Mouse (Mus musculus) ZHBTc4 (cell line): Measurements from ENCODE around the gene Psrc1.

Experiments
- DNase-seq: peaks from one replicate; pipeline ENCODE4 v3.0.0-alpha.2; 2011; ENCODE audit warnings: low read depth, low spot score

Gene Psrc1

DNA sequence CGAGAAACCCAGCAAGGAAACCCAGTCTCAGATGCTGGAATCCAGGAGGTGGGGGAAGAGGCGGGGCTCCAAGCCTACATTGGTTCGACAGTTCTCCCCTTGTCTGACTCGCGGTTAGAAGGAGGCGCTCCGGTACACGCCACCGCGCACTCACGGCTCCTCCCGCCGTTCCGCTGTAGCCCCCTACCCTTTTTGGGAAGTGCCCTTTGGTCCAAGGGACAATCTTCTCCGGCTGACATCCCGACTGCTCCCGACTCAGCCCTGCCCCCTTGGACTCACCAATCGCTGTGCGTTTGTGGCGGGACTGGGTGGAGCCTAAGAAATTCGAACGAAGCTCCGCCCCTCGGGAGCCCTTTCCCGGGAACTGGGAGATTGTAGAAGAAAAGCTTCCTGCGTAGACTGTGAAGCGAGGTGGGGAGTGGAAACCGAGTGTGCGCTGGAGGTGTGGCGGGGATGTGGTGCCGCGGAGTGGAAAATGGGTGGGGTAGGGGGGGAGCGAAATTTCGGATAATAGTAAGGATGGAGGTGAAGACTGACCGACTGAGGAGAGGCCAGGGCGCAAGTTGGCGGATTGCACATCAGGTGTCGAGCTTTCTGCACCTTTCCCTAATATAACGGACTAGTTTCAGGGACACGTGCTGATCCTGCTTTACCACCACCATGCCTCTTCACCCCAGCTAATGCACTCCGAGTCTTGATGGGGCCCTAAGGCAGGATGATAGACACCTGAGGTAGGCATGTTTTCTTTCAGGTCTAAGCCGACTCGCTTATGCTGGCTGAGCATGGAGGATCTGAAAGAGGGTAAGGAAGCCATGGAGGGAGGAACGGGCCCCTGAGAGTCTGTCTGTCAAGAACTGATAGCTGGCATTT lies at the start of gene Psrc1:
Psrc1 (plus strand) TSS at position 355 of the 870 bp plus-strand sequence.
- DNase-seq = peak; percentile 95

DNA sequence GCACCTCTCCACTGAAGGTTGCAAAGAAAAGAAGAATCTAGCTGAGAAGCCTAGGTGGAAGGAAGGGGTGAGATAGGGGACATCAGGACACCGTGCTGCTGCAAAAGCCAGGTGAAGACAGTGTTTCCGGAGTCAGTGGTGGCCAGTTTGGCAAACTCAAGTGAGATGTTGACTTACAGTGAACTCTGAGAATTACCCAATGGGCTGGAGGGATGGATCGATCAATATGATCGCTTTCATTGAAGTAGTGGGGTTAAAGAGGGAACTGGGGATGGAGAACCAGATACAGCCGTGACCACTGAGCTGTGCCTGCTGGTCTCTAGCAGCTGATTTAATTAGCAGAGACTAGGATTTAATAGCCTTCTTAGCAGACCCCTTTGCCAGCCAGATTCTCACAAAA lies 46.8 kb upstream of the Psrc1 start:
- no peak for DNase-seq

DNA sequence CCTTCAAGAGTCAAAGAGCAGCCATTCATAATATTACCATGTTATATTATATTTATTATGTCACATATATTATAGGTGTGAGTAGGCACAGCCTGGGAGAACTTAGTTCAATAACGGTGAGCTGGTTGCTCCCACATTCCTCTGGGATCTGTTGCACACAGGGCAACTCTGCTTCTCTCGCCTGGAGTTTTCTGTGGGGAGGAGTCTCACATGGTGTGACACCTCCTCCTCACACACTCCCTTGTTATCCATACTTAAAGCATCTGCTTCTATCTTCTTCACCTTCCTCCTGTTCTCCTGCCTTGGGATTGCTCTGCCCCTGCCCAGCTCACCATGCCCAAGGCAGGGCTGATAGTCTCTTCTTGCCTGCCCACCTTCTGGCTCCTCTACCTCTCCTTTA lies 42.6 kb upstream of the Psrc1 start:
- DNase-seq = no peak

DNA sequence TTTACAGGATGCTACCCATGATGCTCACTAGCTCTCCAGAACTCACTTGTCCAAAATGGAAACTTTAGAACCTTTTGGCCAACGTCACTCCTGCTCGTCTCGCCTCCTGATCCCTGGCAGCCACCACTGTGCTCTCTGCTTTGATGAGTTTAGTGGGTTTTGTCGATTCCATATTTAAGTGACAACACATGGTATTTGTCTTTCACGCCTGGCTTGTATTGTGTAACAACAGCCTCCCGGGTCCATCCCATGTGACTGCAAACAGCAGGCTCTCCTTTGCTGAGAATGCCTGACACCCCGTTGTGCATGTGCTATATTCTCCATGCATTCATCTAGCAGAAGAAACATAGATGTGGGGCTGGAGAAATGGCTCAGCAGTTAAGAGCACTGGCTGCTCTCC lies 41.5 kb upstream of the Psrc1 start:
- DNase-seq = no peak

DNA sequence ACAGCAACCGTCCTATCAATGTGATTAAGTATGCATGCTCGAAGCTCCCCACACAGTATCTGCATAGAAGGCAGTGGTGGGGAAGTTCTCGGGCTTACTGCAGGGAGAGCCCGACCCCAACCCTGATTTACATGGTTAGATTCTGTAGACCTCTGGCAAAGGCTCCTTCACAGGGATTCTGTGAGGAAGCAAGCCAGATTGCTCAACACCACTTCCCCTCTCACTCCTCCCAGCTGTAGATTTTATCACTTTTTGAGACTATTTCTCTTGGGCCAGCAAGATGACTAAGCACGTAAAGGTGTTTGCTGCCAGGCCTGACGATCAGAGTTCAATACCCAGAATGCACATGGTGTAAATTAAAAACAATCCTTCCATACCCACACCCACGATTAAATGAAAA lies 37.8 kb upstream of the Psrc1 start:
- DNase-seq = no peak

DNA sequence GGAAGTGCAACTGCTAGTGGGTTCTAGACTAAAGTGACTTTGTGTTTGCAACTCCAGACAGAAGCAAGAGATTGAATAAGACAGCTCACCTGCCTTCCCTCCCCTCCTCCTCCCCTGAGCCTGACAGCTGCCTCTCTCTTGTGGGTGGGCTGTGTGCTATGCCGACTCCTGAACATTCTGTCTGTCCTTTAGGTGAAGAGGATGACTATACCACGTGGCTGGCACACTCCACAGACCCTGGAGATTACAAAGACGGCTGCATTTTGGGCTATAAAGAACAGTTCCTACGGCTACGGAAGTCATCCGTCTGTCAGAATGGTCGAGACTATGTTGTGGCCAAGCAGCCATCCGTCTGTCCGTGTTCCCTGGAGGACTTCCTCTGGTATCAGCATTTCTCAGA lies 35.3 kb upstream of the Psrc1 start:
- DNase-seq = no peak

DNA sequence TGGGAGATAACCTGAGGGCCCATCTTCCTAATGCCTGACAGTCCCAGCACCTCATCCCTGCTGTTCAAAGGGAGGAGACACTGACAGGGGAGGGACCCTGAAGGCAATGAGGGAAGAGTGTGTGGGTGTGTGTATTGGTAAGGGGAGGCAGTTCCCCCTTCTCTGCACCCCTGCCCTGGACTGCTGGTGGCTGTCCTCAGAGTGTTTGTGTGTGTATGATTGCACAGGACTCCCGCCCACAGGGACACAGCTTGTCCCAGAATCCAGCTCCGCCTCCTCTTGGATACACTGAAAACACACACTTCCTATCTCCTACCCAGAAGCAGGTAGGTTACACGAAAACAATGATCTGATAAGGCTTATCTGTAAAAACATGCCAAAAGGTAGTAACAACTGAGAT lies 28.4 kb upstream of the Psrc1 start:
- no peak for DNase-seq

DNA sequence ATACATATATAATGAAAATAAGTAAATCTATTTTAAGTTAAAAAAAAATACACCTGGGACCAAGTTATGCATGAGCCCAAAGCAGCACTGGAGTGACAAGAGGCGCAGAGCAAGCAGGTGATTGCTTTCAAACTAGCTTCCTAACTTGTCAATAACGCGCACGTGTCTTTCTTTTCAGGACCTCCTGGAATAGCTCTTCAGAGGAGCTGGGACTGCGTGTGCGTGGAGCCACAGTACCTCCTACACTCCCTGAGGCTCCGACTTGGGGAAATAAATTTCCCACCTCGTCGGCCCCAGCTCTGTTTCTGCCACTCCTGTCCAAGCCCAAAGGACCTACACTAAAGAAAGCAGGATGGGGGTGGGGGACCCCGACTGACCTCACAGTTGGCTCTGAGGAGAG lies 26.6 kb upstream of the Psrc1 start:
- no peak for DNase-seq

DNA sequence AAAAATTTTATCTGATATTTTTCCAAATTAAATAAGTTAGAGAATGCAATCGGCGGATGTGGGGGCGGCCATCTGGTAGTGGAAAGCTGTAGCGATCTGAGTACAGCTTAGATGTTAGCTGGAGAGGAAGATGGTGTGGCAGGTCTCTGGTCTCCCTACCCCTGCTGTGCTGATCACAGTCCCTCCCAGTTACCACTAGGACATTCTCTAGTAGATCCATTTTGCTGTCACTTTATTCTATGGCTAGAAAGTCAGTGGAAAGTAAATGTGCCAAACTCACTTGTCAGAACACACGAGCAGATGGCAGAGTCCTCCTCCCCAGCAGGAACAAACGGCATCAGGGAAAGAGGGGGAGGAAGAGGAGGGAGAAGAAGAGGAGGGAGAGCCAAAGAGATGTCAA lies 25.2 kb upstream of the Psrc1 start:
- DNase-seq = no peak

DNA sequence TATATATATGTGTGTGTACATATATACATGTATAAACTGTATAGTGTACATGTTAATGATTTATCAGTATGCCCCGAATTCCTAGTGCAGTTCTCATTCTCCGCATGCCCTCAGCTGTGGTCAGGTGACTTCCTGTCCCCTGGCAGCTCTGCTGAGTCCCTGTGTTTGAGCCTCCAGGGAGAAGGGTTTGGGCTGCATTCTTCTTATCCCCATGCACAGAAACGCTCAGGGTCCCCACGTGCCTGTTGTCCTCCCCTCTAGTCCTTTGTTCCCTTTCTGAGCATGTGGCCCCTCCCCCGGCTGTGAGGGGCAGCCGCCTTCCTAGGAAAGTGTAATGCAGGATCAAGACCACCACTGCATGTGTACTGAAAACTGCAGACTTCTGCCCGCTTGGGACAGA lies 22.7 kb upstream of the Psrc1 start:
- no peak for DNase-seq

DNA sequence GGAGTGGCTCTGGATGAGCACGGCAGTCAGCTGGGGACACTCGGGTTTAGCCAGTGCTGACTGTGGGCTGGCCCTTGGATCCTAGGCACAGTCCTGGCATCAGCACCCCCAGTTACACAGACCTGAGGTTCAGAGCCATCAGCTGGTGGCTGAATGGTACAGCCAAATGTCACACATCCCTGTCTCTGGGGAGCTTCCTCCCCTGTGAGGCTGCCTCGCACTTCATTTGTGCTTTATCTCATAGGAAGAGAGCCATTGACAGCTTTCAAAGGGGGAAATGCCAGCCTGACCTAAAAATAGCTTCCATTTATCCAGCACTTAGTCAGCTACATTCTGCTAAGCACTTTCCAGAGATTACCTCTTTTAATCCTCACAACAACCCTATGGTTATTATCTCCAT lies 20.0 kb upstream of the Psrc1 start:
- DNase-seq = no peak

DNA sequence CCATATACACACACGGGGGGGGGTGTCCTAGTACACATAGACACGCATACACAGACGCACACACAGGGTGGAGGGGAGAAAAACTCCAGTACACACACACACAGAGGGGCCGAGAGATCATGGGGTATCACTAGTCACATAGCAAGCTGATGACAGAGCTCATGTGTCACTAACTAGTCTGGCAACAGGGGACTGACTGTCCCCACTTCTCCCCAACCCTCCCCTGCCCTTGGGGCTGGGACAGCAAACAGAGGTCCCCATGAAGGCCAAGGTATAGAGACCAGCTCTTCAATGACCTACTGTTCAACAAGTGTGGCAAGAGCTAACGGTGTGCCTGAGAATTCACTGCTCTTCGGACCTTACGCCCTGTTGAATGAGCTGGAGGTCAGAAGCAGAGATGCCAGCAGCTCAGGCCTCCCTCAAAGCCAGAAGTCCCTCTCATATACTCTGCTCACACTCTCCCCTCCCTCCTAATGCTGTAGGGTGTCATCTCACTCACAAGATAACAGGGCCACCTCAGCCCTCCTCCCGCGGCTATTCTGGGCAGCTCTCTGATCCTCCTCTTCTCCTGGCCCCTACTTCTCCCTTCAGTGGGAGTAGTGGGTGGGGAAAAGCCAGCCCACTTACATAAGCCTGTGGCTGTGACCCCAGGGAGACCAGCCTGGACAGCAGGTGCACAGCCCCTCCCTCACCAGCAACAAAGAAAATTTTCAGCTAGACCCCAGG lies 19.2 kb upstream of the Psrc1 start, which contains the start of gene Mybphl:
Mybphl (plus strand) TSS at position 642 of the 726 bp plus-strand sequence.
- DNase-seq = no peak

DNA sequence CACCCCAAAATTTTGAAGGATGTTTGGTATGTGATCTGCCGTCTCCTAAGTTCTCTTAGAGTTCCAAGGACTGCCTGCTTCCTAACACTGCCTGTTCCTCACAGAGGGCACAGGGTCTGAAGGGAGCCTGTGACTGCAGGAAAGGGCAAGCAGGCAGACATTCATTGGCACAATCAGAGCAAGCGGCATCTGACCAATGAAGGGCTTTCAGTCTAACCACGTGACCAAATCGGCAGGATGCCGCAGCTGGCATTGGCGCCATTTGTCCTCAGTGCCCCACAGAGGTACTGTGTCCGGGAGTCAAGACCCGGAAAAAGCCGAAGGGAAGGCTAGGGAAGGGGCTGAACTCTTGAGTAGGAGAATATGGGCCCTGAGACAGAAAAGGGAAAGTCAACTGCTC lies 16.5 kb upstream of the Psrc1 start:
- DNase-seq = peak; percentile 50

DNA sequence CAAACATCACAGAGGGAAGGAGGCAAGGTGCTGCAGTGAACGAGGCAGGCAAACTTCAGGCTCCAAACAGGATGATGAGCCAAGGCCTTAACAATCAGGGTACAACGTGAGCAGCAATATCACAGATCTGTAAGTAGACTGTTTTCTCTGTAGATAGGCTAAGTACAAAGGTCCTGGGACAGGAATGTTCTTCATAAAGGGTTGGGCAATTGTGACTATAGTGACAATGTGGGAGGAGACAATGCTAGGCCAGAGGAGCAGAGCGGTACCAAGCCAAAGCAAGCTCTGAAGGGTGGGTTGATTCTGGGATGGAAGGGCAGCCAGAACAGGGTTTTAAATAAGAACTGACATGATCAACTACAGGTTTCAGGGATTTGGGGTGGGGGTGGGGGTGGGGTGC lies 15.8 kb upstream of the Psrc1 start:
- DNase-seq = no peak

DNA sequence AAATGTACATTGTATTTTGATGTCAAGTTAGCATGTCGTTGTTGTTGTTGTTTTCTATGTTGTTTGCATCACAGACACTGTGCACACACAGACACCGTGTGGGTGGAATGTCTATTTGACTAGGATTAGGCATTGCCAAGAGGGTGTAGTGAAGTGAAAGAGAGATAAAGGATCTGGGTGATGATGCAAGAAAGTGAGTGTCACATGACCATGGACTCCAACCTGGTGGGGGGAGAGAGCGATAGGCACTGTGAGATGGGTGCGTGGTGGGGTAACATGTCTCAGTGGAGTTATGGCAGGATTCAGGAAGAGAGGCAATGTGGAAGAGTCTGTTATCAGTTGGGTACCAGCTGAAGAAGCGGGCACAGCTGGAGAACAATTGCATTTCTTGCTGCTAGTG lies 14.9 kb upstream of the Psrc1 start:
- no peak for DNase-seq

DNA sequence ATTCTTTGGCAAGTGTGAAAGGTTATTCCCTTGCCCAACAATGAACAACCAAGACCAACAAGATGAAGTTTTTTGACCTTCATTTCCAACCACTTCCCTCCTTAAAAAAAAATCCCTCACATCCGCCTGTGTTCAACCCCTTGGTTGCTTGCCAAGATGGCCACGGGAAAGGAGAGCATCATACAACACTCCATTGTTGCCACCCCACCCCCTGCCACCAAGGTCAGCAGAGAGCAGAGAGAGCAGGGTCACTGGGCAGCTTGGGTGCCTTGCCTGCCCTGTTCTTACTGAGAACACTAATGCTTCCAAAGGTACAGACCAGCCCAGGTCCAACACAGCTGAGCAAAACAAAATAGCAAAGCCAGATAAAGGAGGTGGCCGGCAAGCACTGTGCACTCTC lies 11.4 kb upstream of the Psrc1 start:
- no peak for DNase-seq

DNA sequence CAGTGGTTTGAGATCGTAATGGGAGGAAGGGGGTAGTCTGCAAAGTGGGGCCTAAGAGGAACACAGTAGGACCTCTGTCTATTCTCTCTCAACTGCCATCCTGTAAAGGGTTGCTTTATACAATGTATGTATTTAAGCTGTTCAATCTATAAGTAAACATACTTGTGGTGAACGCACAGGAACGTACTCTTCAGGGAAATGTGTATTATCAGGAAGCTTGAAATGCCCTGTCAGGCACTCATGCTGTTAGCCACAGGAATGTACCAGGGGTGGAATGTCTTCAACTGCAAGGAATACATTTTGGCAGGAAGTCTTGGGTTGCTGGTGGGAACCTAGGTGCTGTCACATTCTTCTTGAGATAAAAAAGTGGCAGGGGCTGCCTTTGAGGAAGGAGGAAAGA lies 10.9 kb upstream of the Psrc1 start:
- DNase-seq = no peak

DNA sequence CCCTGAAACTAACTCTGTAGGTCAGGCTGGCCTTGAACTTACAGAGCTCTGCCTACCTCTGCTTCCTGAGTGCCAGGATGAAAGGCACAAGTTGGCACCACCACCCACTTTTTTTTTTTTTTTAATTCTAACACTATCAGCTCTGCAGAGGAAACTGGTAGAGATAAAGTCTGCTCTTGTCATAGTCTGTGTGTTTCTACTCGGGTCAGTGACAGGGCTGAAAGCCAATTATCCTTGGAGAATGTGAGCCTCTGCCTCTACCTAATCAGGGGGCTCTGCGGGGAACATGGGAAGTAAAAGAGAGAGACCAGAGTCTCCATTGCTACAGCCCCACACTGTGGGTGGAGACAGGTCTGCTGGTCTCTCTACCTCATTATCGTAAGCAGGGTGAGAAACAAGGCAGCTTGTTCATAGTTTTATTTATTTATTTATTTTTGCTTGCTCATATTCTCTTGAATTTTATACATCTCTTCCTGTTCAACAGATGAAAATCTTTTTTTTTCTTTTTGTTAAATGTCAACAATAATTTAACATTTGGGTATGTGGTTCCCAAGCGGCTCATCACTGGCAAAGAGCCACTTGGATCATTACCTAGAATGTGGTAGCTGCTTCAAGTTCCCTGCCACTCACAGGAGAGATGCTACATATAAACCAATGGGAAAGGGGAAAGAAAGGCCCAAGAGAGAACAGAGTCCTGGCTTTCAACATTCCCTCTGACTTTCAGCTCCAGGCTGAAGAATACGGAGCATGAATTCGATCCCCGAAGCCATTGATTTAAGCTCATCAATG lies 4.6 kb upstream of the Psrc1 start:
- no peak for DNase-seq

DNA sequence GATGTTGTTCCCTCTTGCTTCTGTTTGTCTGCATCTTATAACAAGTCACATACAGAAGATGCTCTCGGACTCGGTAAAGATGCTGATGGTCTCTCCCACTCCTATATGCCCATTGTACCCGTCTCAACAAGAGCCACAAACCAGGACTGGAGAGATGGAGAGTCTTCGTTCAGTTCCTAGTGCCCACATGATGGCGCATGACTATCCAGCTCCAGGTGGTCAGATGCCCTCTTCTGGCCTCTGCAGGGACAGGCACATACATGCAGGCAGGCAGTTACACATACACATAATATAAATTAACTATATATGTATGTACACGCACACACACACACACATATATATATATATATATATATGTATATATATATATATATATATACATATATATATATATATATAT lies 2.9 kb upstream of the Psrc1 start:
- DNase-seq = no peak

DNA sequence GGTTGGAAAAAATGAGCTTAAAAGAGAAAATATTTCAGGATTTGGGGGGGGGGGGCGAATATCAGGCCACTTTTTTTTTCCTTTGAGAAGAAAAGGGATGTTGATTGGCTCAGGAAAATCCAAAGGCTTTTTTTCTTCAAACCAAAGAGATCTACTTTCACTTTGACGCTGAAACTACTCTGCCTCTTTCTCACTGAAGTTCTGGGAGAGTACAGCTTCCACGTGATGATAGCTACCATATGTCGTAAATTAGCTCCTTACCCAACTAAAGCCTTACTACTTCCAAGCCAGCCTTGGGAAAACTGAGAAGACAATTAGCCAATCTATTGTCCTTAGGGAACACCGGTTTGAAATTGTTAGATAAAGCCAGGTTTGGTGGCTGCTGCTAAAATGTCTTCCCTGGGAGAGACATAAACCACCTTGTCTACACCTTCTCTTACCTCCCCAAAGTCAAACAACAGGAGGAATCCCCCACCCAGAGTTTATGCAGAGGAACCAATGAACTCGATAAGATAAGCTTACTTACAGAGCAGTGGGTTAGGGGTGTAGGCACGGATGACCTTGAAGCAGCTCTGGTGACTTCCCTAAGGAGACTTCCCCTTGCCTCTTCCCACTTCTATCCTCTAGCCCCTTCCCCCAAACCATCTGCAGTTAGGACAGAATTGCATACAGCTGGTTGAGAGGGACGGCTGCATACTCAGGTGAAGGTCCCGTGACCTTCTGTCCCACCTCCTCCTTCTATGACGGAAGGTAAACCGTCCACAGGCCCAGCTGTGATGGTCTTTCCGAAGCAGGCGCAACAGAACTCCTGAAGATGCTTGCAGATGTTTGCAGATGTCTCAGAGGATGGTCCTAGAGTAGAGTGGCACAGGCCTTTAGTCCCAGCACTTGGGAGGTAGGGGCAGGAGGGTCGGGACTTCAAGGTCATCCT lies 1.4 kb upstream of the Psrc1 start:
- DNase-seq = no peak

DNA sequence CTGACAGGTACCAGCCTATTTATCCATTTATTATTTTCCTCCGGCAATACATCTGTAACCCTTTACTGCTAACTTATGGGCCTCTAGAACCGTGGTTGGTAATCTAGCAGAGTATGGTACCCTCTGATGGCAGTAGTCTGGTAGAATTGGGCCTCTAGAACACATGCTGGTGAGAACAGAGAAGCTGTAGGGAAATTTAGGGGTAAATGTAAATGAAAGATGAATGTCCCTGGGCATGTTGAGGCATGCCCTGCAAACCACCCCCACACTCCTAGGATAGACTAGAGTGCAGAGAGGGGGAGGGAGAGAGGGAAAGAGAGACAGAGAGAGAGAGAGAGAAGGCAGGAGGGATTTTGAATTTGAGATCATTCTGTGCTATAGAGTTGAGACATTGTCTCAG lies 786 bp downstream of the Psrc1 start:
- peak; percentile 64 for DNase-seq
